ENCODE assay signal across 16 mouse cellular contexts in genomic region chr5:127865157-127865556, GRCm38 (mm10).
DNase-seq lines count a peak whose midpoint lies in the region.
"Had no signal": no experiment of that assay in that cellular context is flagged by ENCODE, and none has a peak within 500 bp of the region (broad histone marks: within the 10 kb centered on the region; RNA-seq: fewer than 3 reads in every experiment).

No protein-coding gene starts in this region.

- DNase-seq in frontal cortex, postnatal 36 days (ENCODE audit: low spot score in 2 of 2): peak; percentile 24 to 29
- DNase-seq in frontal cortex, postnatal 14 days (ENCODE audit: low spot score in 2 of 2): no peak
- peak; percentile 14 to 17 for DNase-seq in right cerebral cortex, adult 2 months (ENCODE audit: low spot score in 2 of 2)
- DNase-seq in right cerebral cortex, postnatal 4 days: no peak
- DNase-seq in telencephalon, adult 2 months (ENCODE audit: low read depth, low spot score): peak; percentile 21
- DNase-seq in adrenal gland, postnatal 36 days: no peak
- DNase-seq: adrenal gland, adult 2 months; adrenal gland, postnatal 10 days; adrenal gland, postnatal 25 days; cerebellum, adult 11 months; cerebellum, adult 18-20 months; cerebellum, adult 8-10 months; cerebellum, adult 9-11 months; cerebellum, postnatal 14 days; cerebellum, postnatal 36 days; embryo, embryonic 11 days had no signal

Comparison
In these comparisons a context has a peak if more than half of its experiments do, and no peak if none do; other contexts are left out.
1. DNase-seq: peak in frontal cortex, postnatal 36 days (2 of 2), right cerebral cortex, adult 2 months (2 of 2) and telencephalon, adult 2 months (single experiment); none in frontal cortex, postnatal 14 days (0 of 2), right cerebral cortex, postnatal 4 days (single experiment) and adrenal gland, postnatal 36 days (0 of 2).